Mouse (Mus musculus): ENCODE measurements around the gene Gatad2b. TPM values are rescaled to one million over a fixed set of nuclear protein-coding genes. Genes with fewer than 3 reads are reported as not detected.

The Gatad2b gene
- total and polyA plus RNA-seq, 3 experiments = 8.4 to 22.6 (median 8.9) TPM

- dilution Hi-C loops (cut with MboI; ENCODE audit: extremely low pct_ligation_motif_present, extremely low pct_unique_long_range_greater_than_20kb, low sequenced_read_pairs) = no loop called here
- peaks cover 76 to 95% of the 10 kb centered on the region in 2 experiments for H3K36me3 ChIP-seq (replicated peaks in 1 of 2; ENCODE audit: control insufficient read depth in 1 of 2, insufficient read depth in 1 of 2, low read length in 1 of 2)
- DNase-seq (ENCODE audit: extremely low read depth) = no peak
Observed at GRCm38 (mm10) chr3:90278211-90278610, 14.8 kb upstream of the Gatad2b start.

DNA sequence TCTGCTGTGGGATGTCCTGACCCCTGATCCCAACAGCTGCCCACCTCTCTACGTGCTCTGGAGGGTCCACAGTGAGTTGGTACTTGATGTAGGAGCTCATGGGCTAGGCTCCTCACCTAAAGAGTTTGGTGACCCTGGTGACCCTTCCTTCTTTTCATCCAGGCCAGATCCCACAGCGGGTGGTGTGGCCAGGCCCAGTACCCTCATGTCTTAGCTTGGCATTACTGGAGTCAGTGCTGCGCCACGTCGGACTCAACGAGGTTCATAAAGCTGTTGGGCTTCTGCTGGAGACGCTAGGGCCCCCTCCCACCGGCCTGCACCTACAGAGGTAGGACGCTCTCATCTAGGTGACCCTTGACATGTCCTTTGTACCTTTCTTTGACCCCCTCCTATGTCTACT is 13.8 kb upstream of the Gatad2b start:
- no peak overlapping the region for H3K4me3 ChIP-seq (replicated peaks in 1 of 3; ENCODE audit: low read depth in 2 of 3, low read length in 2 of 3, poor library complexity in 1 of 3)
- DNase-seq (ENCODE audit: extremely low read depth) = no peak
- H3K27me3 ChIP-seq (replicated peaks) = no peaks in the 10 kb centered on the region
- H3K27ac ChIP-seq (ENCODE audit: insufficient read depth, low read depth) = no peak overlapping the region
- TF ChIP-seq POLR2AphosphoS2 (IDR thresholded peaks at IDR 0.05; ENCODE audit: low read depth, low read length) (no peak), MAZ (IDR thresholded peaks at IDR 0.05; ENCODE audit: low read depth, low read length) (no peak), SMC3 (IDR thresholded peaks at IDR 0.05; ENCODE audit: low read depth, low read length) (no peak), CTCF (conservative IDR thresholded peaks at IDR 0.05 in 1 of 2, IDR thresholded peaks at IDR 0.05 in 1 of 2; ENCODE audit: low read depth in 2 of 2, low read length in 2 of 2) (no peak), HCFC1 (IDR thresholded peaks at IDR 0.05; ENCODE audit: low read depth, low read length) (no peak), ELF1 (IDR thresholded peaks at IDR 0.05; ENCODE audit: low read depth, low read length) (no peak), ZMIZ1 (IDR thresholded peaks at IDR 0.05; ENCODE audit: low read depth, low read length) (no peak), MEF2A (IDR thresholded peaks at IDR 0.05; ENCODE audit: borderline replicate concordance, low read depth, low read length) (no peak)
- H3K4me1 ChIP-seq (ENCODE audit: control insufficient read depth in 1 of 2, insufficient read depth in 2 of 2) = no peaks in the 10 kb centered on the region
- no peaks in the 10 kb centered on the region for H3K9me3 ChIP-seq (replicated peaks; ENCODE audit: low read length)
- dilution Hi-C loops (cut with MboI; ENCODE audit: extremely low pct_ligation_motif_present, extremely low pct_unique_long_range_greater_than_20kb, low sequenced_read_pairs) = no loop called here
- peaks cover 66 to 89% of the 10 kb centered on the region in 2 experiments for H3K36me3 ChIP-seq (replicated peaks in 1 of 2; ENCODE audit: control insufficient read depth in 1 of 2, insufficient read depth in 1 of 2, low read length in 1 of 2)
- in situ Hi-C loops (cut with MboI; ENCODE audit: low pct_ligation_motif_present, low pct_unique_long_range_greater_than_20kb, low sequenced_read_pairs) = no loop called here
- H3K79me2 ChIP-seq (replicated peaks; ENCODE audit: control insufficient read depth, extremely low read depth, insufficient read depth, poor library complexity, severe bottlenecking) = no peaks in the 10 kb centered on the region
- no peak overlapping the region for H3K4me2 ChIP-seq (ENCODE audit: insufficient read depth, low read depth, poor library complexity, severe bottlenecking)
- no peak overlapping the region for H3K9ac ChIP-seq (ENCODE audit: insufficient read depth, low read depth)

More at GRCm38 (mm10) chr3:90278211-90278610, 14.8 kb upstream of the Gatad2b start:
- Histone ChIP-seq H3K27ac (ENCODE audit: insufficient read depth, low read depth) (no peak overlapping the region), H3K4me1 (ENCODE audit: control insufficient read depth in 1 of 2, insufficient read depth in 2 of 2) (no peaks in the 10 kb centered on the region), H3K4me3 (replicated peaks in 1 of 3; ENCODE audit: low read depth in 2 of 3, low read length in 2 of 3, poor library complexity in 1 of 3) (no peak overlapping the region), H3K9ac (ENCODE audit: insufficient read depth, low read depth) (no peak overlapping the region), H3K9me3 (replicated peaks; ENCODE audit: low read length) (no peaks in the 10 kb centered on the region), H3K79me2 (replicated peaks; ENCODE audit: control insufficient read depth, extremely low read depth, insufficient read depth, poor library complexity, severe bottlenecking) (no peaks in the 10 kb centered on the region), H3K4me2 (ENCODE audit: insufficient read depth, low read depth, poor library complexity, severe bottlenecking) (no peak overlapping the region), H3K27me3 (replicated peaks) (no peaks in the 10 kb centered on the region)
- TF ChIP-seq HCFC1 (IDR thresholded peaks at IDR 0.05; ENCODE audit: low read depth, low read length) (no peak), SIN3A (IDR thresholded peaks at IDR 0.05; ENCODE audit: low read length) (no peak), ELF1 (IDR thresholded peaks at IDR 0.05; ENCODE audit: low read depth, low read length) (no peak), KAT2A (IDR thresholded peaks at IDR 0.05; ENCODE audit: insufficient replicate concordance, low read length) (no peak), MXI1 (IDR thresholded peaks at IDR 0.05; ENCODE audit: low read depth, low read length) (no peak), TCF12 (IDR thresholded peaks at IDR 0.05; ENCODE audit: low read depth, low read length) (no peak), ZKSCAN1 (IDR thresholded peaks at IDR 0.05; ENCODE audit: borderline replicate concordance, low read depth, low read length) (no peak), CTCF (conservative IDR thresholded peaks at IDR 0.05 in 1 of 2, IDR thresholded peaks at IDR 0.05 in 1 of 2; ENCODE audit: low read depth in 2 of 2, low read length in 2 of 2) (no peak), MAFK (IDR thresholded peaks at IDR 0.05; ENCODE audit: insufficient replicate concordance, low read length) (no peak), IRF4 (IDR thresholded peaks at IDR 0.05; ENCODE audit: low read depth, low read length) (no peak), ZNF384 (IDR thresholded peaks at IDR 0.05; ENCODE audit: low read depth, low read length) (no peak), JUND (conservative IDR thresholded peaks at IDR 0.05; ENCODE audit: low read depth, low read length) (no peak), CHD1 (IDR thresholded peaks at IDR 0.05; ENCODE audit: low read depth, low read length) (no peak), UBTF (IDR thresholded peaks at IDR 0.05; ENCODE audit: low read depth, low read length) (no peak), MAZ (IDR thresholded peaks at IDR 0.05; ENCODE audit: low read depth, low read length) (no peak)
- in situ Hi-C loops (cut with MboI; ENCODE audit: low pct_ligation_motif_present, low pct_unique_long_range_greater_than_20kb, low sequenced_read_pairs) = no loop called here
